Mouse (Mus musculus): ENCODE measurements around the gene Thada.

DNA sequence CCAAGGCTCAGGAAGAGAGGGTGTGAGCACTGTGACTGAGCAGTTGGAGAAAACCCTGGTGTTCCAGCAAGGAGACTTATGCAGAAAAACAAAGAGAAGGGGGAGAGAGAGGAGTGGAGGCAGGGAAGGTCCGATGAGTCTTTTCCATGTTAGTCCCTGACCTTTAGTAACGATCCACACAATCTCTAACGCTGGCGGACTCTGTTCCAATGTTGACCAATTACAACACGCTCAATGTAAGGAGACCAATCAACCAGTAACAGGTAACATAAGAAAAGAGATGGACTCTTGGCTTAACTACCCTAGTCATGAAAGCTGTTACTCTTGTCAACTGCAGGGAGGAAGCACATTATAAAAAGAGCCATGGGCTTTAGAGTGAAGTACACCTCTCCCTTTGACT is 160.9 kb downstream of the Thada start:
- TF ChIP-seq POLR2A (IDR thresholded peaks at IDR 0.05; ENCODE audit: borderline replicate concordance, control insufficient read depth, low read depth, low read length), result no peak
- no peak for TF ChIP-seq CTCF (IDR thresholded peaks at IDR 0.05; ENCODE audit: control insufficient read depth, insufficient read depth, low read length)

All from bone marrow, adult 2 months (tissue).